Comparison of ENCODE assay signal across 19 mouse cellular contexts in genomic region chr4:154568798-154569197, GRCm38 (mm10).
DNase-seq lines count a peak whose midpoint lies in the region; ATAC-seq and TF ChIP-seq lines count a peak whose summit lies in the region.
"Had no signal": no experiment of that assay in that cellular context is flagged by ENCODE, and none has a peak within 500 bp of the region (broad histone marks: within the 10 kb centered on the region; RNA-seq: fewer than 3 reads in every experiment).

No protein-coding gene starts in this region.

- no peak for TF ChIP-seq CTCF in forebrain, postnatal 0 days (IDR thresholded peaks at IDR 0.05; ENCODE audit: low read depth)

- no peak overlapping the region for H3K4me3 ChIP-seq in hindbrain, embryonic 11.5 days (ENCODE audit: low read depth, low read length)
- H3K4me3 ChIP-seq in hindbrain, embryonic 16.5 days (ENCODE audit: low read length): no peak overlapping the region
- no peak overlapping the region for H3K4me3 ChIP-seq in embryonic facial prominence, embryonic 10.5 days
- no peak overlapping the region for H3K4me3 ChIP-seq in forebrain, postnatal 0 days (ENCODE audit: low read depth, low read length)
- H3K4me3 ChIP-seq in midbrain, embryonic 15.5 days: no peak overlapping the region
- H3K4me3 ChIP-seq in kidney, embryonic 15.5 days (replicated peaks): no peak overlapping the region
- H3K4me3 ChIP-seq: gastrocnemius, adult 2 months; intestine, embryonic 15.5 days; limb, embryonic 13.5 days had no signal

- no peak overlapping the region for H3K9ac ChIP-seq in hindbrain, embryonic 11.5 days (ENCODE audit: low read depth, low read length)
- H3K9ac ChIP-seq in hindbrain, embryonic 16.5 days (ENCODE audit: low read depth, low read length): no peak overlapping the region
- no peak overlapping the region for H3K9ac ChIP-seq in forebrain, postnatal 0 days
- H3K9ac ChIP-seq in midbrain, embryonic 15.5 days: no peak overlapping the region
- H3K9ac ChIP-seq in kidney, embryonic 15.5 days: no peak overlapping the region
- H3K9ac ChIP-seq: intestine, embryonic 15.5 days; limb, embryonic 13.5 days; liver, embryonic 14.5 days had no signal

- no peak overlapping the region for H3K27ac ChIP-seq in hindbrain, embryonic 11.5 days (ENCODE audit: low read depth, low read length)
- no peak overlapping the region for H3K27ac ChIP-seq in hindbrain, embryonic 16.5 days (ENCODE audit: low read depth, low read length)
- H3K27ac ChIP-seq in embryonic facial prominence, embryonic 10.5 days (replicated peaks): peak overlapping the region; percentile 71; the same call in 1 of the 2 replicates
- H3K27ac ChIP-seq in forebrain, postnatal 0 days (ENCODE audit: low read depth, low read length): no peak overlapping the region
- H3K27ac ChIP-seq in midbrain, embryonic 15.5 days: no peak overlapping the region
- H3K27ac ChIP-seq in kidney, embryonic 15.5 days: no peak overlapping the region
- H3K27ac ChIP-seq: gastrocnemius, adult 2 months; intestine, embryonic 15.5 days; limb, embryonic 13.5 days; liver, embryonic 14.5 days had no signal

- no peaks in the 10 kb centered on the region for H3K9me3 ChIP-seq in hindbrain, embryonic 11.5 days (ENCODE audit: control insufficient read depth, low read length)
- H3K9me3 ChIP-seq in hindbrain, embryonic 16.5 days (ENCODE audit: control insufficient read depth, low read length): no peaks in the 10 kb centered on the region
- H3K9me3 ChIP-seq in embryonic facial prominence, embryonic 10.5 days: no peaks in the 10 kb centered on the region
- no peaks in the 10 kb centered on the region for H3K9me3 ChIP-seq in forebrain, postnatal 0 days (ENCODE audit: low read length)
- no peaks in the 10 kb centered on the region for H3K9me3 ChIP-seq in midbrain, embryonic 15.5 days
- no peaks in the 10 kb centered on the region for H3K9me3 ChIP-seq in kidney, embryonic 15.5 days (replicated peaks)
- H3K9me3 ChIP-seq: intestine, embryonic 15.5 days; limb, embryonic 13.5 days had no signal

- WGBS in hindbrain, embryonic 11.5 days: 53% methylated on average over 15 of the region's 15 CpGs
- 25% methylated on average over 15 of the region's 15 CpGs for WGBS in hindbrain, embryonic 16.5 days
- whole genome bisulfite sequencing in embryonic facial prominence, embryonic 10.5 days: 54% methylated on average over 15 of the region's 15 CpGs
- 18% methylated on average over 15 of the region's 15 CpGs for WGBS in forebrain, postnatal 0 days
- 22% methylated on average over 15 of the region's 15 CpGs for WGBS in midbrain, embryonic 15.5 days
- WGBS in kidney, embryonic 15.5 days: 27% methylated on average over 15 of the region's 15 CpGs

- no peak for DNase-seq in hindbrain, embryonic 11.5 days (ENCODE audit: low spot score)
- DNase-seq in embryonic facial prominence, embryonic 10.5 days (ENCODE audit: low spot score): no peak
- DNase-seq in forebrain, postnatal 0 days: peak; percentile 31
- no peak for DNase-seq in B cell, adult 2 months
- DNase-seq in urinary bladder, postnatal 36 days (ENCODE audit: low spot score in 2 of 2): no peak
- DNase-seq: adrenal gland, postnatal 36 days; cerebellum, adult 18-20 months; cerebellum, postnatal 36 days; gastrocnemius, adult 2 months; heart, postnatal 36 days; kidney, adult 9 months; kidney, postnatal 4 days; right cerebral cortex, adult 18-20 months had no signal

- H3K4me2 ChIP-seq in hindbrain, embryonic 11.5 days (replicated peaks; ENCODE audit: low read depth, low read length): no peak overlapping the region
- no peak overlapping the region for H3K4me2 ChIP-seq in hindbrain, embryonic 16.5 days (ENCODE audit: low read length)
- H3K4me2 ChIP-seq in forebrain, postnatal 0 days (ENCODE audit: low read depth): peak overlapping the region; percentile 13; the same call in 1 of the 2 replicates
- peak overlapping the region; percentile 8; the same call in 1 of the 2 replicates for H3K4me2 ChIP-seq in midbrain, embryonic 15.5 days
- H3K4me2 ChIP-seq in kidney, embryonic 15.5 days: no peak overlapping the region
- H3K4me2 ChIP-seq: intestine, embryonic 15.5 days had no signal

- H3K27me3 ChIP-seq in hindbrain, embryonic 11.5 days (ENCODE audit: control insufficient read depth, insufficient read depth, low read length): no peaks in the 10 kb centered on the region
- no peaks in the 10 kb centered on the region for H3K27me3 ChIP-seq in hindbrain, embryonic 16.5 days (replicated peaks; ENCODE audit: control insufficient read depth, insufficient read depth, low read length)
- H3K27me3 ChIP-seq in embryonic facial prominence, embryonic 10.5 days (replicated peaks; ENCODE audit: low read depth, poor library complexity, severe bottlenecking): peaks cover 38% of the 10 kb centered on the region
- no peaks in the 10 kb centered on the region for H3K27me3 ChIP-seq in forebrain, postnatal 0 days (ENCODE audit: insufficient read depth, low read length)
- no peaks in the 10 kb centered on the region; the same call in 1 of the 2 replicates for H3K27me3 ChIP-seq in midbrain, embryonic 15.5 days (replicated peaks)
- H3K27me3 ChIP-seq in kidney, embryonic 15.5 days: peaks cover 96% of the 10 kb centered on the region
- H3K27me3 ChIP-seq: intestine, embryonic 15.5 days had no signal

- H3K4me1 ChIP-seq in hindbrain, embryonic 11.5 days (replicated peaks; ENCODE audit: control insufficient read depth, insufficient read depth, low read length): peaks cover 18% of the 10 kb centered on the region; the same call in 1 of the 2 replicates
- no peaks in the 10 kb centered on the region; the same call in 1 of the 2 replicates for H3K4me1 ChIP-seq in hindbrain, embryonic 16.5 days (ENCODE audit: control insufficient read depth, insufficient read depth, low read depth, low read length)
- H3K4me1 ChIP-seq in embryonic facial prominence, embryonic 10.5 days: peaks cover 98% of the 10 kb centered on the region
- H3K4me1 ChIP-seq in forebrain, postnatal 0 days (ENCODE audit: insufficient read depth): 0 out of 2 replicates have a peak, but pooled peaks cover 8% of the 10 kb centered on the region
- peaks cover 31% of the 10 kb centered on the region for H3K4me1 ChIP-seq in midbrain, embryonic 15.5 days
- H3K4me1 ChIP-seq in kidney, embryonic 15.5 days: peaks cover 46% of the 10 kb centered on the region

- H3K36me3 ChIP-seq in hindbrain, embryonic 11.5 days (ENCODE audit: control insufficient read depth, insufficient read depth, low read length): no peaks in the 10 kb centered on the region
- no peaks in the 10 kb centered on the region for H3K36me3 ChIP-seq in hindbrain, embryonic 16.5 days (ENCODE audit: control insufficient read depth, insufficient read depth, low read length)
- peaks cover 3% of the 10 kb centered on the region; the same call in 1 of the 2 replicates for H3K36me3 ChIP-seq in embryonic facial prominence, embryonic 10.5 days (replicated peaks)
- H3K36me3 ChIP-seq in forebrain, postnatal 0 days (ENCODE audit: insufficient read depth): no peaks in the 10 kb centered on the region
- no peaks in the 10 kb centered on the region for H3K36me3 ChIP-seq in midbrain, embryonic 15.5 days (replicated peaks)
- no peaks in the 10 kb centered on the region for H3K36me3 ChIP-seq in kidney, embryonic 15.5 days
- H3K36me3 ChIP-seq: intestine, embryonic 15.5 days; limb, embryonic 13.5 days had no signal

- peak; percentile 26; the same call in 1 of the 2 replicates for ATAC-seq in hindbrain, embryonic 11.5 days (ENCODE audit: low FRiP score)
- ATAC-seq in hindbrain, embryonic 16.5 days: no peak; the same call in 1 of the 2 replicates
- no peak for ATAC-seq in forebrain, postnatal 0 days
- ATAC-seq in midbrain, embryonic 15.5 days (replicated peaks): no peak
- no peak for ATAC-seq in kidney, embryonic 15.5 days (replicated peaks; ENCODE audit: low FRiP score)
- ATAC-seq: intestine, embryonic 15.5 days had no signal

Comparison
In these comparisons a context has a peak if more than half of its experiments do, and no peak if none do; other contexts are left out.
1. H3K4me2 ChIP-seq: peak in forebrain, postnatal 0 days (single experiment) and midbrain, embryonic 15.5 days (single experiment); none in hindbrain, embryonic 11.5 days (single experiment), hindbrain, embryonic 16.5 days (single experiment) and kidney, embryonic 15.5 days (single experiment).